Comparison of ENCODE assay signal across 13 mouse cellular contexts in genomic region chr11:46086446-46086845, GRCm38 (mm10). TPM values are rescaled to one million over a fixed set of nuclear protein-coding genes. Genes with fewer than 3 reads are reported as not detected.
DNase-seq lines count a peak whose midpoint lies in the region; ATAC-seq and TF ChIP-seq lines count a peak whose summit lies in the region.
"Had no signal": no experiment of that assay in that cellular context is flagged by ENCODE, and none has a peak within 500 bp of the region (broad histone marks: within the 10 kb centered on the region; RNA-seq: fewer than 3 reads in every experiment).

No protein-coding gene starts in this region.

- no peaks in the 10 kb centered on the region for H3K9me3 ChIP-seq in lung, embryonic 14.5 days (ENCODE audit: low read depth, low read length)
- no peaks in the 10 kb centered on the region for H3K9me3 ChIP-seq in stomach, embryonic 15.5 days
- H3K9me3 ChIP-seq: midbrain, embryonic 10.5 days had no signal

- H3K27me3 ChIP-seq in lung, embryonic 14.5 days (ENCODE audit: insufficient read depth, low read length), result no peaks in the 10 kb centered on the region
- no peaks in the 10 kb centered on the region for H3K27me3 ChIP-seq in stomach, embryonic 15.5 days (replicated peaks)

- H3K4me1 ChIP-seq in lung, embryonic 14.5 days (ENCODE audit: insufficient read depth), result peaks cover 33% of the 10 kb centered on the region
- H3K4me1 ChIP-seq in stomach, embryonic 15.5 days, result peaks cover 24% of the 10 kb centered on the region

- WGBS in lung, embryonic 14.5 days, result 84% methylated on average over 3 of the region's 3 CpGs
- WGBS in stomach, embryonic 15.5 days, result 79% methylated on average over 3 of the region's 3 CpGs

- peak overlapping the region; percentile 39; the same call in 1 of the 2 replicates for H3K27ac ChIP-seq in lung, embryonic 14.5 days (ENCODE audit: low read depth)
- H3K27ac ChIP-seq in stomach, embryonic 15.5 days, result peak overlapping the region; percentile 65
- H3K27ac ChIP-seq: hindbrain, embryonic 14.5 days; midbrain, embryonic 10.5 days had no signal

- no peak overlapping the region for H3K4me2 ChIP-seq in lung, embryonic 14.5 days
- no peak overlapping the region for H3K4me2 ChIP-seq in stomach, embryonic 15.5 days
- H3K4me2 ChIP-seq: hindbrain, embryonic 14.5 days had no signal

- H3K36me3 ChIP-seq in lung, embryonic 14.5 days (ENCODE audit: insufficient read depth), result no peaks in the 10 kb centered on the region
- H3K36me3 ChIP-seq in stomach, embryonic 15.5 days, result no peaks in the 10 kb centered on the region
- H3K36me3 ChIP-seq: midbrain, embryonic 10.5 days had no signal

- no peak overlapping the region for H3K9ac ChIP-seq in lung, embryonic 14.5 days
- no peak overlapping the region for H3K9ac ChIP-seq in stomach, embryonic 15.5 days
- H3K9ac ChIP-seq: forebrain, postnatal 0 days; hindbrain, embryonic 14.5 days had no signal

- DNase-seq in lung, embryonic 14.5 days, result no peak
- DNase-seq in lung, postnatal 25 days (ENCODE audit: low spot score), result no peak
- DNase-seq in CD8-positive naive resting alpha-beta T cell, adult 2 months (ENCODE audit: low read depth in 2 of 2, low spot score in 2 of 2), result peak; percentile 35 to 52
- no peak for DNase-seq in urinary bladder, postnatal 4 days (ENCODE audit: low spot score in 2 of 2)
- no peak for DNase-seq in left cerebral cortex, adult 18-20 months (ENCODE audit: low spot score in 2 of 2)
- DNase-seq: cerebellum, postnatal 14 days; forebrain, postnatal 0 days; gastrocnemius, postnatal 14 days had no signal

- H3K4me3 ChIP-seq in lung, embryonic 14.5 days (ENCODE audit: low read depth, low read length), result no peak overlapping the region
- no peak overlapping the region for H3K4me3 ChIP-seq in stomach, embryonic 15.5 days (replicated peaks)
- H3K4me3 ChIP-seq: midbrain, embryonic 10.5 days; myocyte had no signal

- no peak for TF ChIP-seq CTCF in lung, embryonic 14.5 days (IDR thresholded peaks at IDR 0.05; ENCODE audit: low read depth)

- no peak for ATAC-seq in lung, embryonic 14.5 days (ENCODE audit: insufficient read depth)
- peak; percentile 62 for ATAC-seq in activated CD4-positive, CD25-positive, alpha-beta regulatory T cell, adult 4 months
- ATAC-seq in stomach, embryonic 15.5 days (ENCODE audit: insufficient read depth, low FRiP score, low read depth), result no peak
- ATAC-seq: forebrain, postnatal 0 days had no signal

RNA-seq across cellular contexts. Expression of gene Adam19, which starts 30.7 kb away (rescaled TPM):
- polyA plus RNA-seq in lung, embryonic 14.5 days (2014; fragmentation: Nextera tagmentation; extraction: Ambion mirVana), result 25.4 and 27.0 TPM in 2 replicates
- polyA plus RNA-seq in activated CD4-positive, CD25-positive, alpha-beta regulatory T cell, adult 4 months (2017; shearing (Covaris generic)), result 10 to 100 TPM; 74.6 to 85.8 TPM
- polyA plus RNA-seq in stomach, embryonic 15.5 days (2015; fragmentation: Nextera tagmentation; extraction: Ambion mirVana), result 17.1 and 20.4 TPM in 2 replicates
- 10 to 100 TPM; 12.8 to 16.1 TPM for total RNA-seq in left cerebral cortex, adult 18-20 months (2021)

RNA-seq across cellular contexts. Expression of gene Gm12166, which starts 34.3 kb away (rescaled TPM):
- polyA plus RNA-seq in lung, embryonic 14.5 days (2014; fragmentation: Nextera tagmentation; extraction: Ambion mirVana), result 4.9 and 6.1 TPM in 2 replicates
- 10 to 100 TPM; 19.9 to 53.2 TPM for polyA plus RNA-seq in activated CD4-positive, CD25-positive, alpha-beta regulatory T cell, adult 4 months (2017; shearing (Covaris generic))
- 5.5 and 11.1 TPM in 2 replicates for polyA plus RNA-seq in stomach, embryonic 15.5 days (2015; fragmentation: Nextera tagmentation; extraction: Ambion mirVana)
- 1 to 10 TPM; 1.3 to 1.7 TPM for total RNA-seq in left cerebral cortex, adult 18-20 months (2021)

Comparison
In these comparisons a context has a peak if more than half of its experiments do, and no peak if none do; other contexts are left out.
1. DNase-seq: peak in CD8-positive naive resting alpha-beta T cell, adult 2 months (2 of 2); none in lung, embryonic 14.5 days (single experiment), lung, postnatal 25 days (single experiment), urinary bladder, postnatal 4 days (0 of 2) and left cerebral cortex, adult 18-20 months (0 of 2).